Mouse (Mus musculus) stomach, postnatal 0 days (tissue): ENCODE results near the gene Fbxo5. TPM values are rescaled to one million over a fixed set of nuclear protein-coding genes. Genes with fewer than 3 reads are reported as not detected.

Experiments used
- ATAC-seq: fragments of 200-750 bp; cut with Nextera tagmentation; 2 replicates; pipeline ENCODE4 v1.8.0; 2017; ENCODE audit not compliant: low FRiP score, low TSS enrichment
- DNase-seq: peaks from one replicate; pipeline ENCODE4 v3.0.0-alpha.2; 2016; ENCODE audit warnings: low spot score
- H3K27ac ChIP-seq: fragments of 300-500 bp; sonication (generic); replicated peaks from 2 replicates; pipeline ENCODE4 v1.5.1; 2014; ENCODE audit warnings: mild to moderate bottlenecking, control low read depth
- H3K27me3 ChIP-seq: fragments of 300-500 bp; sonication (generic); 2 replicates; pipeline ENCODE4 v1.6.1; 2014; ENCODE audit warnings: low read length; ENCODE audit not compliant: control insufficient read depth, insufficient read depth
- H3K36me3 ChIP-seq: fragments of 300-500 bp; sonication (generic); 2 replicates; pipeline ENCODE4 v1.6.1; 2014; ENCODE audit warnings: low read length, mixed read lengths; ENCODE audit not compliant: control insufficient read depth, insufficient read depth
- H3K4me1 ChIP-seq: fragments of 300-500 bp; sonication (generic); replicated peaks from 2 replicates; pipeline ENCODE4 v1.6.1; 2014; ENCODE audit warnings: antibody characterized with exemption; ENCODE audit not compliant: control insufficient read depth, insufficient read depth
- H3K4me2 ChIP-seq: fragments of 300-500 bp; sonication (generic); replicated peaks from 2 replicates; pipeline ENCODE4 v1.6.1; 2014; ENCODE audit warnings: low read depth, mild to moderate bottlenecking, control low read depth, moderate library complexity
- H3K4me3 ChIP-seq: fragments of 300-500 bp; sonication (generic); 2 replicates; pipeline ENCODE4 v1.5.1; 2014; ENCODE audit warnings: low read depth, low read length, control low read depth
- H3K9ac ChIP-seq: fragments of 300-500 bp; sonication (generic); 2 replicates; pipeline ENCODE4 v1.6.1; 2014; ENCODE audit warnings: mild to moderate bottlenecking, low read length, control low read depth, mixed read lengths
- H3K9me3 ChIP-seq: fragments of 300-500 bp; sonication (generic); 2 replicates; pipeline ENCODE4 v1.6.1; 2016; ENCODE audit warnings: low read length; ENCODE audit not compliant: control insufficient read depth
- CTCF ChIP-seq: IDR thresholded peaks from 2 replicates; pipeline ENCODE4 v1.5.1; 2016; ENCODE audit warnings: antibody characterized with exemption, low read depth, mild to moderate bottlenecking, moderate library complexity
- EP300 ChIP-seq: optimal IDR thresholded peaks from 2 replicates; pipeline ENCODE3; 2016; ENCODE audit warnings: antibody characterized with exemption
- WGBS: fragments of 180-500 bp; shearing (Covaris S2); extraction: QIAGEN DNeasy Blood & Tissue Kit; methylation state at CpG from one replicate; pipeline ENCODE4 v1.1.7; 2014; 5-methylcytosine and 5-hydroxymethylcytosine counted together
- polyA plus RNA-seq: library from polyadenylated mRNA; unstranded; fragments of >200 nt; fragmentation: Nextera tagmentation; extraction: Ambion mirVana; gene quantifications from 2 replicates; pipeline ENCODE4 v1.2.1, GENCODE M21; 2015

The Fbxo5 gene
- polyA plus RNA-seq, 1 experiment from 2014 or later = 15.8 TPM

GRCm38 (mm10) chr10:5800490-5800889, 4.9 kb downstream of the Fbxo5 start:
- no peak overlapping the region for H3K9ac ChIP-seq
- H3K27ac ChIP-seq = no peak overlapping the region
- no peak for TF ChIP-seq EP300
- TF ChIP-seq CTCF = peak; percentile 75
- H3K4me3 ChIP-seq = no peak overlapping the region
- WGBS = 97% methylated on average over 1 of the region's 1 CpGs
- no peaks in the 10 kb centered on the region for H3K27me3 ChIP-seq
- H3K9me3 ChIP-seq = no peaks in the 10 kb centered on the region
- H3K36me3 ChIP-seq = peaks cover 6% of the 10 kb centered on the region; the same call in 1 of the 2 replicates
- ATAC-seq (no peak), DNase-seq (no peak)
- 0 out of 2 replicates have a peak, but pooled peaks cover 2% of the 10 kb centered on the region for H3K4me1 ChIP-seq
- H3K4me2 ChIP-seq = no peak overlapping the region

- DNase-seq (no peak), ATAC-seq (no peak)
- H3K4me2 ChIP-seq = no peak overlapping the region
- H3K36me3 ChIP-seq = peaks cover 6% of the 10 kb centered on the region; the same call in 1 of the 2 replicates
- no peak overlapping the region for H3K9ac ChIP-seq
- H3K27me3 ChIP-seq = no peaks in the 10 kb centered on the region
- no peak for TF ChIP-seq CTCF
- TF ChIP-seq EP300 = no peak
- no peaks in the 10 kb centered on the region for H3K9me3 ChIP-seq
- 81% methylated on average over 4 of the region's 4 CpGs for WGBS
- H3K27ac ChIP-seq = no peak overlapping the region
- no peak overlapping the region for H3K4me3 ChIP-seq
- no peaks in the 10 kb centered on the region for H3K4me1 ChIP-seq
These were observed 7.3 kb downstream of the Fbxo5 start for GRCm38 (mm10) chr10:5798069-5798468.

GRCm38 (mm10) chr10:5790657-5791056, 14.7 kb downstream of the Fbxo5 start:
- H3K36me3 ChIP-seq = no peaks in the 10 kb centered on the region
- no peak overlapping the region for H3K4me3 ChIP-seq
- H3K9ac ChIP-seq = no peak overlapping the region
- ATAC-seq (no peak), DNase-seq (peak; percentile 60)
- WGBS = 17% methylated on average over 12 of the region's 12 CpGs
- no peaks in the 10 kb centered on the region for H3K9me3 ChIP-seq
- TF ChIP-seq EP300 (no peak), CTCF (peak; percentile 87)
- H3K27ac ChIP-seq = no peak overlapping the region
- no peaks in the 10 kb centered on the region for H3K27me3 ChIP-seq
- H3K4me1 ChIP-seq = no peaks in the 10 kb centered on the region
- H3K4me2 ChIP-seq = no peak overlapping the region

GRCm38 (mm10) chr10:5786923-5787322, 18.5 kb downstream of the Fbxo5 start:
- no peak for ATAC-seq
- no peak for DNase-seq

More at GRCm38 (mm10) chr10:5786923-5787322, 18.5 kb downstream of the Fbxo5 start:
- Histone ChIP-seq H3K4me2 (no peak overlapping the region), H3K9ac (no peak overlapping the region), H3K4me1 (no peaks in the 10 kb centered on the region), H3K27ac (no peak overlapping the region), H3K9me3 (no peaks in the 10 kb centered on the region), H3K36me3 (no peaks in the 10 kb centered on the region), H3K27me3 (no peaks in the 10 kb centered on the region), H3K4me3 (no peak overlapping the region)
- WGBS = 19% methylated on average over 4 of the region's 4 CpGs
- TF ChIP-seq CTCF (peak; percentile 81), EP300 (no peak)

Other genes with a start within 250 kb of the Fbxo5 start
- gene Myct1, start 211.8 kb downstream of the Fbxo5 start, polyA plus RNA-seq = 2.4 and 2.6 TPM in 2 replicates
- 40.8 and 52.6 TPM in 2 replicates for gene Vip, start 166.4 kb downstream of the Fbxo5 start, polyA plus RNA-seq
- gene Mtrf1l, start 18.3 kb upstream of the Fbxo5 start, polyA plus RNA-seq = 8.4 and 10.0 TPM in 2 replicates
- gene Rgs17, start 116.8 kb upstream of the Fbxo5 start, polyA plus RNA-seq = 2.3 and 2.6 TPM in 2 replicates